Mouse (Mus musculus) heart, embryonic 14.5 days (tissue): ENCODE measurements around the gene Alkbh5. TPM values are rescaled to one million over a fixed set of nuclear protein-coding genes. Genes with fewer than 3 reads are reported as not detected.

Experiments used
- polyA plus RNA-seq: library from polyadenylated mRNA; unstranded; fragments of >200 nt; fragmentation: Nextera tagmentation; extraction: Ambion mirVana; gene quantifications from 2 replicates; pipeline ENCODE4 v1.2.1, GENCODE M21; 2014

The Alkbh5 gene
- polyA plus RNA-seq, 1 experiment from 2014 or later: 39.3 TPM

Other genes with a start within 250 kb of the Alkbh5 start
- 22.5 and 25.7 TPM in 2 replicates for gene Tom1l2, start 183.5 kb upstream of the Alkbh5 start, polyA plus RNA-seq
- gene Drc3, start 183.1 kb upstream of the Alkbh5 start, polyA plus RNA-seq: 1.8 and 3.3 TPM in 2 replicates
- 23.4 and 24.7 TPM in 2 replicates for gene Gid4, start 119.2 kb upstream of the Alkbh5 start, polyA plus RNA-seq
- gene Atpaf2, start 117.9 kb upstream of the Alkbh5 start, polyA plus RNA-seq: 50.2 and 51.4 TPM in 2 replicates
- 65.4 and 67.1 TPM in 2 replicates for gene Drg2, start 81.8 kb upstream of the Alkbh5 start, polyA plus RNA-seq
- 0.01 and 0.03 TPM in 2 replicates for gene Myo15, start 67.0 kb upstream of the Alkbh5 start, polyA plus RNA-seq
- 32.5 and 34.0 TPM in 2 replicates for gene Llgl1, start 163.3 kb downstream of the Alkbh5 start, polyA plus RNA-seq
- 74.7 and 80.1 TPM in 2 replicates for gene Flii, start 190.9 kb downstream of the Alkbh5 start, polyA plus RNA-seq
- gene Mief2, start 192.0 kb downstream of the Alkbh5 start, polyA plus RNA-seq: 17.0 and 19.0 TPM in 2 replicates
- gene Top3a, start 241.0 kb downstream of the Alkbh5 start, polyA plus RNA-seq: 8.3 and 8.5 TPM in 2 replicates
- gene Smcr8, start 241.1 kb downstream of the Alkbh5 start, polyA plus RNA-seq: 4.6 and 4.9 TPM in 2 replicates